ENCODE assay signal across 19 mouse cellular contexts in the genomic region with DNA sequence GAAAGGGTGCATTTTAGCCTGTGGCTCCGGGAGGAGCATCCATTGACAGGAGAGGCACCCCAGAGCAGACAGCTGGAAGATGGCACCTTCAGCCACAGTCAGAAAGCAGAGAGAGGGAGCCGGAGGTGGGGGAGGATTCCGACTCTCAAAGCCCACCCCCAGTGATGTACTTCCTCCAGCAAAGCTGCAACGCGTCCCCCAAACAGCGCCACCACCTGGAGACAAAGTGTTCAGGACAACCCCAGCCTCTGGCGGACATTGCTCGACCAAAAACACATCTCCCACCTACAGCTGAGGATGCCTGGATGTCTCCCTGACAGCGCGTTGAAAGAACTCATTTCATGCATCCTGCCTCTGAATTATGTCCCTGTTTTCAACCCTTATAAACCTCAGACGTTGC. TPM values are rescaled to one million over a fixed set of nuclear protein-coding genes. Genes with fewer than 3 reads are reported as not detected.
DNase-seq lines count a peak whose midpoint lies in the region; ATAC-seq and TF ChIP-seq lines count a peak whose summit lies in the region.
"Had no signal": no experiment of that assay in that cellular context is flagged by ENCODE, and none has a peak within 500 bp of the region (broad histone marks: within the 10 kb centered on the region; RNA-seq: fewer than 3 reads in every experiment).

No protein-coding gene starts in this region.

- H3K36me3 ChIP-seq in hindbrain, embryonic 12.5 days, result no peaks in the 10 kb centered on the region
- H3K36me3 ChIP-seq in hindbrain, embryonic 14.5 days (replicated peaks; ENCODE audit: control insufficient read depth, insufficient read depth), result no peaks in the 10 kb centered on the region
- no peaks in the 10 kb centered on the region for H3K36me3 ChIP-seq in testis, adult 2 months (ENCODE audit: control insufficient read depth, insufficient read depth, low read length)
- H3K36me3 ChIP-seq: embryonic facial prominence, embryonic 15.5 days; liver, embryonic 13.5 days; stomach, embryonic 15.5 days had no signal

- WGBS in hindbrain, embryonic 12.5 days, result 55% methylated on average over 11 of the region's 11 CpGs
- 53% methylated on average over 11 of the region's 11 CpGs for WGBS in hindbrain, embryonic 14.5 days

- no peak overlapping the region for H3K9ac ChIP-seq in hindbrain, embryonic 12.5 days
- no peak overlapping the region for H3K9ac ChIP-seq in hindbrain, embryonic 14.5 days
- H3K9ac ChIP-seq: embryonic facial prominence, embryonic 15.5 days; forebrain, embryonic 13.5 days; stomach, embryonic 15.5 days had no signal

- no peak for DNase-seq in hindbrain, embryonic 14.5 days (ENCODE audit: low spot score)
- no peak for DNase-seq in testis, postnatal 10 days (ENCODE audit: low spot score)
- DNase-seq in brain, embryonic 14.5 days (ENCODE audit: low read depth), result no peak
- DNase-seq in heart, adult 11 months, result no peak
- DNase-seq in adrenal gland, adult (ENCODE audit: inconsistent age in 2 of 2, low spot score in 1 of 2), result no peak
- no peak for DNase-seq in left cerebral cortex, adult 9 months (ENCODE audit: low spot score in 2 of 2)
- DNase-seq: embryo, embryonic 11 days; gastrocnemius, adult 2 months; liver, embryonic 13.5 days had no signal

- peak; percentile 38; the same call in 1 of the 2 replicates for ATAC-seq in hindbrain, embryonic 12.5 days (ENCODE audit: low FRiP score)
- no peak for ATAC-seq in hindbrain, embryonic 14.5 days (ENCODE audit: low FRiP score)
- ATAC-seq: activated CD4-positive, CD25-positive, alpha-beta regulatory T cell, adult 4 months; forebrain, embryonic 13.5 days had no signal

- no peaks in the 10 kb centered on the region for H3K27me3 ChIP-seq in hindbrain, embryonic 12.5 days
- no peaks in the 10 kb centered on the region for H3K27me3 ChIP-seq in hindbrain, embryonic 14.5 days (ENCODE audit: control insufficient read depth, insufficient read depth, low read length)
- H3K27me3 ChIP-seq in testis, adult 2 months (ENCODE audit: control insufficient read depth, insufficient read depth, low read length), result no peaks in the 10 kb centered on the region
- H3K27me3 ChIP-seq: embryonic facial prominence, embryonic 15.5 days; forebrain, embryonic 13.5 days; liver, embryonic 13.5 days; stomach, embryonic 15.5 days had no signal

- H3K4me2 ChIP-seq in hindbrain, embryonic 12.5 days (replicated peaks), result no peak overlapping the region
- no peak overlapping the region for H3K4me2 ChIP-seq in hindbrain, embryonic 14.5 days (replicated peaks)
- H3K4me2 ChIP-seq: embryonic facial prominence, embryonic 15.5 days; forebrain, embryonic 13.5 days; liver, embryonic 13.5 days; stomach, embryonic 15.5 days had no signal

- peaks cover 8% of the 10 kb centered on the region for H3K4me1 ChIP-seq in hindbrain, embryonic 12.5 days
- no peaks in the 10 kb centered on the region; the same call in none of the 2 replicates for H3K4me1 ChIP-seq in hindbrain, embryonic 14.5 days (replicated peaks; ENCODE audit: control insufficient read depth, insufficient read depth, low read length)
- no peaks in the 10 kb centered on the region; the same call in 1 of the 2 replicates for H3K4me1 ChIP-seq in testis, adult 2 months (ENCODE audit: control insufficient read depth, insufficient read depth, low read length)
- H3K4me1 ChIP-seq: forebrain, embryonic 13.5 days had no signal

- 0 out of 2 replicates have a peak overlapping the region, but pooled peaks have one; percentile 13 for H3K27ac ChIP-seq in hindbrain, embryonic 12.5 days
- H3K27ac ChIP-seq in hindbrain, embryonic 14.5 days, result no peak overlapping the region
- H3K27ac ChIP-seq in testis, adult 2 months (ENCODE audit: control insufficient read depth, insufficient read depth, low read depth, low read length), result no peak overlapping the region
- H3K27ac ChIP-seq: embryonic facial prominence, embryonic 15.5 days; forebrain, embryonic 13.5 days; gastrocnemius, adult 2 months; layer of hippocampus, adult 2 months; stomach, embryonic 15.5 days had no signal

- H3K9me3 ChIP-seq in hindbrain, embryonic 12.5 days (replicated peaks), result 0 out of 2 replicates have a peak, but pooled peaks cover 4% of the 10 kb centered on the region
- no peaks in the 10 kb centered on the region for H3K9me3 ChIP-seq in hindbrain, embryonic 14.5 days (ENCODE audit: control insufficient read depth, low read length)
- H3K9me3 ChIP-seq: embryonic facial prominence, embryonic 15.5 days; stomach, embryonic 15.5 days had no signal

- H3K4me3 ChIP-seq in hindbrain, embryonic 12.5 days, result no peak overlapping the region
- H3K4me3 ChIP-seq in hindbrain, embryonic 14.5 days (replicated peaks; ENCODE audit: low read length), result no peak overlapping the region
- no peak overlapping the region for H3K4me3 ChIP-seq in testis, adult 2 months (ENCODE audit: control insufficient read depth, low read depth, low read length)
- H3K4me3 ChIP-seq: embryonic facial prominence, embryonic 15.5 days; forebrain, embryonic 13.5 days; gastrocnemius, adult 2 months; layer of hippocampus, adult 2 months; liver, embryonic 13.5 days; megakaryocyte, embryonic 14.5 days; stomach, embryonic 15.5 days had no signal

- peak; percentile 36; the same call in 1 of the 2 replicates for TF ChIP-seq CTCF in testis, adult 2 months (IDR thresholded peaks at IDR 0.05; ENCODE audit: control insufficient read depth, insufficient read depth, insufficient replicate concordance, low read depth, low read length)
- peak; percentile 16; the same call in 1 of the 2 replicates for TF ChIP-seq CTCF in brain, embryonic 14.5 days (IDR thresholded peaks at IDR 0.05; ENCODE audit: borderline replicate concordance, extremely low read depth, insufficient read depth, insufficient read length)

- no peak for TF ChIP-seq POLR2A in testis, adult 2 months (IDR thresholded peaks at IDR 0.05; ENCODE audit: control insufficient read depth, low read depth, low read length)
- no peak for TF ChIP-seq POLR2A in brain, embryonic 14.5 days (IDR thresholded peaks at IDR 0.05; ENCODE audit: borderline replicate concordance, extremely low read depth, insufficient read depth, insufficient read length, poor library complexity, severe bottlenecking)

RNA-seq across cellular contexts. Expression of gene Katnal1, which starts 13.8 kb away (rescaled TPM):
- 30.8 and 34.4 TPM in 2 replicates for polyA plus RNA-seq in hindbrain, embryonic 12.5 days (2016; fragmentation: Nextera tagmentation; extraction: Ambion mirVana)
- polyA plus RNA-seq in hindbrain, embryonic 14.5 days (2014; fragmentation: Nextera tagmentation; extraction: Ambion mirVana), result 38.0 and 40.9 TPM in 2 replicates
- polyA plus RNA-seq in testis, adult 2 months (2012; rRNA removed), result 47.1 and 48.3 TPM in 2 replicates
- polyA plus RNA-seq in brain, embryonic 14.5 days (2012; rRNA removed), result 21.4 and 27.0 TPM in 2 replicates

RNA-seq across cellular contexts. Expression of gene Gm42791, which starts 52.0 kb away (rescaled TPM):
- polyA plus RNA-seq in hindbrain, embryonic 12.5 days (2016; fragmentation: Nextera tagmentation; extraction: Ambion mirVana), result 0.49 and 3.3 TPM in 2 replicates
- polyA plus RNA-seq in hindbrain, embryonic 14.5 days (2014; fragmentation: Nextera tagmentation; extraction: Ambion mirVana), result 0.33 and 2.6 TPM in 2 replicates
- polyA plus RNA-seq in testis, adult 2 months (2012; rRNA removed), result not detected in 2 replicates
- polyA plus RNA-seq in brain, embryonic 14.5 days (2012; rRNA removed), result not detected in 2 replicates
- polyA plus RNA-seq: activated CD4-positive, CD25-positive, alpha-beta regulatory T cell, adult 4 months; heart, embryonic 14.5 days; spleen, adult 2 months had no signal
